Mouse (Mus musculus) testis, postnatal 14 days (tissue): ENCODE results near the gene Olfr24.
"Not testable (repeated sequence)": the region's sequence is repeated elsewhere in the genome, so short reads cannot be mapped to it uniquely, and the experiment has no call there.

ENCODE experiments used
- DNase-seq: peaks from one replicate; pipeline ENCODE4 v3.0.0; 2021; ENCODE audit warnings: low spot score

Olfr24 gene

GRCm38 (mm10) chr9:18763896-18764295 lies at the start of gene Olfr24:
Gene Olfr24, minus strand, starts transcription at chr9:18763996.
- DNase-seq, result no peak

- no peak for DNase-seq
Observed at GRCm38 (mm10) chr9:18785316-18785715, 21.5 kb upstream of the Olfr24 start.

DNA sequence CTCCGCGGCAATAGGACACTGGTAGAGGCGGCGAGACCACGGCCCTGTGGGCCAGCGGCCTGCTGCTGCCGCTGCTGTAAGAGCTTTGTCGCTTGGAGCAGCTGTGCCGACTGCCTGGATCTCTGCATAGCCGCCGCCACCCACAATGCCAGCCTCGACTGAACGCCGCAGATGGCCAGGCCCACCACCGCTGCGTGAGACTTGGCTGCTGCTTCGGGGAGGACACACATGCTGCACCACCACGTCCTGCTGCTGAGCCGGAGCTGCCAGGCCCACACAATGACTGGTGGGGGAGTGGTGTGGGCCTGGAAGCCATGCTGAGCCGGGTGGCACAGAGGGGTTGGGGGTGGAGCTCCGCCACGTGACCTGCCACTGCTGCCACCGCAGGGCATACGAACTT lies 15.7 kb upstream of the Olfr24 start:
- DNase-seq, result peak; percentile 5

- no peak for DNase-seq
Observed at GRCm38 (mm10) chr9:18778981-18779380, 15.2 kb upstream of the Olfr24 start.

DNA sequence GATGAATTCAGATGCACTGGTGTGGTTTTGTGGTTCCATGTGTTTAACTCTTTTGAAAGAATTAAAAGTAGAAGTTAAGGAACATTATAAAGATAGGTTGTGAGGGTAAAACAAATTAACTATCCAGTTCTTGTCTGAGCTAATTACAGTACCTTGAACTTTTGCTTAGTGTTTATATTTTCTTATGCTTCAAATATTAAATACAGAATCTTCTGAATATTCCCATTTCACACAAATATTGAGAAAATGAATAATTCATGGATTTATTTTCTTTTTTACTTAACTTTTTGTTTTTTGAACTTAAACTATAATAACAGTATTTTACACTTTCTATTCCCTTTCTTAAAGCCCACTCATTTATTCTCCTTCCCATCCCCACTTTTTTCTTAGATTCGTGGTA lies 8.2 kb downstream of the Olfr24 start:
- DNase-seq, result no peak

- no peak for DNase-seq
Observed at GRCm38 (mm10) chr9:18744639-18745038, 19.2 kb downstream of the Olfr24 start.

GRCm38 (mm10) chr9:18734177-18734576 lies 29.6 kb downstream of the Olfr24 start:
- DNase-seq, result not testable (repeated sequence)

DNA sequence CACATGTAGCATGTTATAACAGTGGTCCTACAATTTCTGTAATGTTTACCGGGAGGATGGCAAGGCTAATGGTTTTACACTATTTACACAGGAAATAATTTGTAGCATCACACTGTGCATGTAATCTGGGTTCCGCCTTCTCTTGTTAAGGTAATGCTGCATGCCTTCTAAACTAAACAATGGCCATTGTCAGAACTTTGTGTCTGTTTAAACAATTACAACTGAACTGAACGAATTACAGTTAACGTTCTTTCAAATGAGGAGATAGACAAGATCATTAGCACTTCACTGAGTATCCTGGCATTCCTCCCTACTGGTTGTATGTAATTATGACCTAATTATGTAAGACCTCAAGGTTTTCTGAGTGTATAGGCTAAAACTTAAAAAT lies 41.1 kb downstream of the Olfr24 start:
- no peak for DNase-seq

DNA sequence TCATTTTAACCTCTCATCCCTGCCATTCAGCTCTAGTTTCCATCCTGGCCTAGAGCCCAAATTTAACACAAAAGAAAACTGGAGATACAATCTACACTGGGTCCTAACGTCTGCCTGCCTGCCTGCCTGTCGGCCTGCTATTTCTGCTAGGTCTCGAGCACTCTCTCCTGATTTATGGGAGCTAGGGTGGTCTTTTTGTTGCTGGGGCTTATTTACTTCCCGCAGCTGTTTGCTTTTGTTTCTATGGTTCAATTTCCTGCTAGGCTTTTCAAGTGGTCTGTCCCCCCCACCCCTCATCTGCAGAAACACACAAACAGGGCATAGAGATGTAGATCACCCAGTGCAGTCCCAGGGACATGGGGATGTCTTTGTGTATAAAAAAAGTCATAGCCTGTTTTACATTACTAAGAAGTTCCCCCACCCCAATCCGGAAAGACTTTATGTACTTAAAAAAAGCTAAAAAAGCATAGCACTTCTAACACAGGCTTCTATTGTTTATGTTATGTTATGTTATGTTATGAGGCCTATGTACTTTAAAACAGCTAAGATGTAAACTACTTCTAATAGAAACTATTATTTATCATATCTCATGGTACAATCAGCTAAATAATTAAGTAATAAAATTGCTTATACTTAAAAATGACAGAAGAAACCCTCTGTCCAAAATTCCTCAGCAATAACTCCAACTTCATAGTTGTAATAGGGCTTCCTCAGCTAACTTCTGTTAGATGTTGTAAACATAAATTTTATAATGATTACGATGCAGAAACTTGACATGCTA lies 41.7 kb downstream of the Olfr24 start:
- DNase-seq, result no peak

DNA sequence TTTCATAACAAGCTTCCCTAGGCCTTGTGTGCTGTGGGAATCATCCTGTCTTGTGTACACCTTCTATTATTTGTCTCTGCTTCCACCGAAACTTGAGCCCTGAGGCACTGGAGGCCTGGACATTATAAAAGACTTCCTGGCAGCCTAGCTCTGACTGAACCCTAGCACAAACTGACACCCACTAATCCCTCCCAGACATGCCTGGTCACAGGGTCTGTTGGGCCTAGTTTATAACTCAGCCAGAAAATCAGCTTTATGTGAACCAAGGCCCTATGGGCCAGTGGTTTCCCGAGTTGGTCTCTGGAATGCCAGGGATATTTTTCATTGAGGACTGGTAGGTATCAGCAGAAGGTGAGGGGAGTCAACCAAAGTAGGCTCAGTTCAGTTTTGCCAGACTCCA lies 42.8 kb downstream of the Olfr24 start:
- no peak for DNase-seq

DNA sequence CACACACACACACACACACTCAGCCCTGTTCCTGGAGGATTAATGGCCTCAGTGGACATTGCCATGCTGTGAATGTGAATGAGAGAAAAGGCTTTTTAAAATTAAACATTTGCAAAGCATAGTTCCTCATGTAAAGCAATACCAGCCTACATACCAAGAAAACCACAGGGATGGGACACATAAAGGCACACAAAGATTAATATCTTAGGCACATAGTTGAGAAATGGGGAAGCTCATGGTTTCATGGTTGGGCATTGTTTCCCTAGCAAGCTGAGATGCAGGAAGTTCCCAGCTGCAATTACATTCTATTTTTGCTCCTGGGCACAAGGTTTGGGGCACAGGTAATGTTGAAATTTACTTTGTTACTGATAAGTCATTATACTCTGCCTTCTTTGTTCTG lies 58.2 kb downstream of the Olfr24 start:
- no peak for DNase-seq
